Mouse (Mus musculus): ENCODE measurements around the gene Vmn2r30. TPM values are rescaled to one million over a fixed set of nuclear protein-coding genes. Genes with fewer than 3 reads are reported as not detected.

The Vmn2r30 gene
- polyA plus RNA-seq (2012; fragmentation: generic; extraction: Trizol): not detected

GRCm38 (mm10) chr7:7337509-7337908, at the start of gene Vmn2r30:
Gene Vmn2r30, minus strand, starts transcription at chr7:7337609.

GRCm38 (mm10) chr7:7374431-7374830, 37.0 kb upstream of the Vmn2r30 start, which contains the start of gene Gm45783:
Gene Gm45783, minus strand, starts transcription at chr7:7374573.

GRCm38 (mm10) chr7:7277966-7278567, 59.3 kb downstream of the Vmn2r30 start, which contains the start of gene Gm45844:
Gene Gm45844, minus strand, starts transcription at chr7:7278289.

Other genes with a start within 250 kb of the Vmn2r30 start
- 1 to 10 TPM; 4.8 to 10.0 TPM for gene Zfp954, start 216.1 kb downstream of the Vmn2r30 start, polyA plus RNA-seq (2012; fragmentation: generic; extraction: Trizol)
- gene Zfp773, start 200.9 kb downstream of the Vmn2r30 start, polyA plus RNA-seq (2012; fragmentation: generic; extraction: Trizol): under 1 TPM in 1 of 2 experiments, not detected in 1; 0.35 TPM
- gene Zfp418, start 166.3 kb downstream of the Vmn2r30 start, polyA plus RNA-seq (2012; fragmentation: generic; extraction: Trizol): under 1 TPM; 0.05 to 0.86 TPM
- gene Zfp772, start 127.6 kb downstream of the Vmn2r30 start, polyA plus RNA-seq (2012; fragmentation: generic; extraction: Trizol): 1 to 10 TPM in 1 of 2 experiments, under 1 TPM in 1; 0.28 to 1.7 TPM
- gene Vmn2r29, start 90.3 kb downstream of the Vmn2r30 start, polyA plus RNA-seq (2012; fragmentation: generic; extraction: Trizol): not detected
- under 1 TPM; 0.07 to 0.34 TPM for gene Gm45844, start 59.3 kb downstream of the Vmn2r30 start, polyA plus RNA-seq (2012; fragmentation: generic; extraction: Trizol)
- 10 to 100 TPM in 1 of 2 experiments, 1 to 10 TPM in 1; 1.8 to 12.5 TPM for gene Clcn4, start 36.8 kb downstream of the Vmn2r30 start, polyA plus RNA-seq (2012; fragmentation: generic; extraction: Trizol)
- not detected for gene Gm45783, start 37.0 kb upstream of the Vmn2r30 start, polyA plus RNA-seq (2012; fragmentation: generic; extraction: Trizol)
- not detected for gene Vmn2r31, start 62.1 kb upstream of the Vmn2r30 start, polyA plus RNA-seq (2012; fragmentation: generic; extraction: Trizol)
- gene Vmn2r32, start 142.4 kb upstream of the Vmn2r30 start, polyA plus RNA-seq (2012; fragmentation: generic; extraction: Trizol): not detected
- not detected for gene Vmn2r33, start 229.2 kb upstream of the Vmn2r30 start, polyA plus RNA-seq (2012; fragmentation: generic; extraction: Trizol)